Mouse (Mus musculus): ENCODE data around the gene Mlkl. TPM values are rescaled to one million over a fixed set of nuclear protein-coding genes. Genes with fewer than 3 reads are reported as not detected.

Gene Mlkl
- under 1 TPM; 0.42 to 0.61 TPM for total RNA-seq (2021)
- long read RNA-seq, experiment 1, result 0 reads
- long read RNA-seq, experiment 2, result 0 reads

DNA sequence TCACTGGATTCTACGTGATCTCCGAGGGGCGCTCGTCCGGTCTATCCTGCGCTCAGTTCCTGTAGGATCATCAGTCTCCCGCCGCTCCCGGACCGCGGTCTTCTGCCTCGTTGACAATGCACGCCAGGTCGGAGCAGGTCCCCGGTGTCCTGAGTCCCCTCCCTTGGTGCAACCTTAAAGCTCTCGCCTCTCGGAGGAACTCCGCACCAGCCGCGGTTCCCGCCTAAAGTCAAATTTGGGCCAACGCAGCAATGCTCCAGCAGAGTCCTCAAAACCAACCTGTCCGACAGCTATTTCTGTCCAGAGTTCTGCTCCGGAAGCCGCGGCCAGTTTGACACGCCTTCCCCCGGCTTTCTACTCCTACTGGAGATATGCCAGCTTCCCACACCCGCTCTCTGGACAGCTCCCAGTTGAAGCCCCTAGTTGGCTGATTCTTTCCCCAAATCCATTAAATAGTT is at the start of gene Mlkl:
TSS of gene Mlkl (minus strand) at position 288 of the 458 bp plus-strand sequence.
- DNase-seq (ENCODE audit: extremely low spot score in 1 of 2, low spot score in 2 of 2), result no peak
- Histone ChIP-seq H3K4me3 (peak within 1 kb of the TSS; percentile 50), H3K27ac (no peak within 1 kb of the TSS)
- TF ChIP-seq CTCF (IDR thresholded peaks at IDR 0.05), result no peak
- intact Hi-C loops (cut with DNase I), result no loop called here

- intact Hi-C loops (cut with DNase I), result no loop called here
- TF ChIP-seq CTCF (IDR thresholded peaks at IDR 0.05), result no peak
- H3K4me3 ChIP-seq, result no peak overlapping the region
- H3K27ac ChIP-seq, result no peak overlapping the region
- DNase-seq (ENCODE audit: extremely low spot score in 1 of 2, low spot score in 2 of 2), result no peak
Observed at GRCm38 (mm10) chr8:111385915-111386314, 47.9 kb upstream of the Mlkl start.

DNA sequence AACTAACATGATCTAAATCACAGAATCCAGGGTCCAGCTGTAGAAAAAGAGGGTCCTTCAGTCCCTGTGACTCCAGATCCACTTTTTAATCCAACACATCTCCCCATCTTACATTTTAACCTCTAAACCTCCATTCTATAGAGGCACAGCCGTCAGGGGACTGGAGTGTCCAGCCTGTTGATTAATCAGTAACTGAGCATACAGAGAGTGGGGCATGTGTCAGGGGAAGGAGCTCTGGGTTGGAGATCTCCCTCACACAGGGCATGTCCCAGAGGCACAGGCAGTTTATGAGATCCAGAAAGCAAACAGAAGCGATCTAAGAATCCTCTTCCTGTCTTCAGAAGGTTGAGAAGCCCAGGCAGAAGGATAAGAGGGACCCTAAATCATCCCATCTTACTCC is 46.7 kb upstream of the Mlkl start:
- intact Hi-C loops (cut with DNase I), result no loop called here
- H3K4me3 ChIP-seq, result no peak overlapping the region
- DNase-seq (ENCODE audit: extremely low spot score in 1 of 2, low spot score in 2 of 2), result no peak
- no peak overlapping the region for H3K27ac ChIP-seq
- no peak for TF ChIP-seq CTCF (IDR thresholded peaks at IDR 0.05)

DNA sequence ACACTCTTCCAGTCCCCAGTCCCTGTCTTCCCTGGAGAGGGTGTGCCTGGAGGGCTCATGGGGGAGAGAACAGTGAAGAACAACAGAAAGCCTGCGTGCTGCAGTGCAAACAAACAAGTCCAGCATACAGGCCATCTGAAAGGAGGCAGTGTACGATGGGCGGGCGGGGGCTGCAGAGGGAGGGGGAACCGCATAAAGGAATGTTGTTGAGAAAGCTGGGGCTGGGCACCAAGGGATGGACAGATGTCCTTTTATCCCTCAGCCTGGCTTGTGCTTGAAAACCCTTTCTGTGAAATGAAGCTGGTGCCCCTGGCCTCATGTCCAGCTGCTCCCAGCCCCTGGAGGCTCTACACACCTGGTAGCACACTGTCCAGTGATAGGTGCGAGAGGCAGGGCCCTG is 37.2 kb upstream of the Mlkl start:
- Histone ChIP-seq H3K27ac (peak overlapping the region; percentile 51), H3K4me3 (no peak overlapping the region)
- no peak for TF ChIP-seq CTCF (IDR thresholded peaks at IDR 0.05)
- DNase-seq (ENCODE audit: extremely low spot score in 1 of 2, low spot score in 2 of 2), result no peak
- intact Hi-C loops (cut with DNase I), result no loop called here

DNA sequence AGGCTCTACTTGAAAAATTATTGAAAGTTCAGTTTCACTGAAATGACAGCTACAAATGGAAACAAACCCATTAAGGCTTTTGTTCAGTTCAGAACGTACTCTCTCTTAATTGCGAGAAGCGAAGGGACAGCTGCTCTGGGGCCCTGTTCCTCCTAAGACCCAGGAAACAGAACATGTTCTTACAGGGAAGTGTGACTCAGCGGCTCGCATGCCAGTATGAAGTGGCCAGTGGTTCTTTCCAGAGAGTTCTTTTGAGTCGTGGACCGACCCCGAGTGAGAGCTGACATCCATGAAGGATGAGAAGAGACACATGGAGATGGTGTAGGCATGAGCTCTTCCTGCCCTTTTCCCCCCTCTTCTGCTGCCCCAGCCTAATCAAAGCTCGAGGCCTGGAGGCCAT is 31.7 kb upstream of the Mlkl start:
- DNase-seq (ENCODE audit: extremely low spot score in 1 of 2, low spot score in 2 of 2), result no peak
- intact Hi-C loops (cut with DNase I), result no loop called here
- no peak for TF ChIP-seq CTCF (IDR thresholded peaks at IDR 0.05)

GRCm38 (mm10) chr8:111367350-111367749 is 29.4 kb upstream of the Mlkl start:
- no peak for TF ChIP-seq CTCF (IDR thresholded peaks at IDR 0.05)
- no peak overlapping the region for H3K27ac ChIP-seq
- DNase-seq (ENCODE audit: extremely low spot score in 1 of 2, low spot score in 2 of 2), result no peak
- H3K4me3 ChIP-seq, result no peak overlapping the region
- intact Hi-C loops (cut with DNase I), result no loop called here

More for the DNA sequence above, 31.7 kb upstream of the Mlkl start:
- Histone ChIP-seq H3K4me3 (no peak overlapping the region), H3K27ac (no peak overlapping the region)

DNA sequence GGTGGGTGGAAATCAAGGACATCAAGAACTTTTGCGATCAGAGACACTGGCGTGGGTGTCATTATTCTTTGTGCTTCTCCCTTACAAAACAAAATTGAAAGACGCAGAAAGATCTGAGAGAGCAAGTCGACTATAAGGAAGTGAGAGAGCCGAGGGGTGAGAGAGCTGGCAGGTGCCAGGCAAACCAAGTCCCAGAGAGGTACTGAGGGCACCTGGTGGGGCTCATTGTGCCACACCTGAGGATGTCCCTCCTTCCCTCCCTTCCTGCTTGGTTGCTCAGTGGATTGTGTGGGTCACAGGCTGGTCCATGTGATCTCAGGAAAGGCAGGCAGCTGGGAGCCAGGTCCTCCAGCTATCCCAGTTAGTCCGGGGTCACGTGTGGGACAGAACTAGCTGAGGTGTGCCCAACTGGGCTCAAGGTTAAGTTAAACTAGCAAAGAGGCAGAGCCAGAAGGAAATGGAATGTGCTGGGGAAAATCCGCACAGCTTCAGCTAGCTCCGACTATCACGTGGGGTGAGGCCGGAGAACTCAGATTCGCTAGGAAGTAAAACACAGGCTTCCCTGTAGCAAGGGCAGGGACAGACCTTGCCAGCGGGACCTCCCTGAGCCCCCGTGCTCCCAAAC is 28.7 kb upstream of the Mlkl start:
- intact Hi-C loops (cut with DNase I), result no loop called here
- no peak overlapping the region for H3K4me3 ChIP-seq

DNA sequence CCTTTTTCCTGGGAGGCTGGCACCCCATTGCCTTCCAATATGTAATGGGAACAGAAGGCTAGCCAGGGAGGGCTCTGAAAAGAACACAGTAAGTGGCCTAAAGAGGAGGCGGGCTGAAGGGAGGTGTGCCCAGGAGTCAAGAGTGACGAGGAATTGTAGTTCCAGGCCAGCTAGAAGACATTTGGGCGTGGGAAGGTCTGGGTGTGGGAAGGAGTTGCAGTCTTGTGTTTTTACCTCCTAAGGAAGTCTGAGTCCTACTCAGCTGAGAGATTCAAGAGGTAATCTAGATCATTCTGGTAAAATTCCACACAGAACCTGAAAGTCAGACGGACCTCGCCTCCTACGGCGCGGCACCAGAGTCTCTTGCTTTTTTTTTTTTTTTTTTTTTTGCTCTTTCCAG is 25.5 kb upstream of the Mlkl start:
- Histone ChIP-seq H3K27ac (no peak overlapping the region), H3K4me3 (no peak overlapping the region)
- DNase-seq (ENCODE audit: extremely low spot score in 1 of 2, low spot score in 2 of 2), result peak in 1 of 2 experiments; percentile 26
- TF ChIP-seq CTCF (IDR thresholded peaks at IDR 0.05), result no peak
- intact Hi-C loops (cut with DNase I), result no loop called here

More for the DNA sequence above, 28.7 kb upstream of the Mlkl start:
- no peak overlapping the region for H3K27ac ChIP-seq
- TF ChIP-seq CTCF (IDR thresholded peaks at IDR 0.05), result no peak
- DNase-seq (ENCODE audit: extremely low spot score in 1 of 2, low spot score in 2 of 2), result no peak

DNA sequence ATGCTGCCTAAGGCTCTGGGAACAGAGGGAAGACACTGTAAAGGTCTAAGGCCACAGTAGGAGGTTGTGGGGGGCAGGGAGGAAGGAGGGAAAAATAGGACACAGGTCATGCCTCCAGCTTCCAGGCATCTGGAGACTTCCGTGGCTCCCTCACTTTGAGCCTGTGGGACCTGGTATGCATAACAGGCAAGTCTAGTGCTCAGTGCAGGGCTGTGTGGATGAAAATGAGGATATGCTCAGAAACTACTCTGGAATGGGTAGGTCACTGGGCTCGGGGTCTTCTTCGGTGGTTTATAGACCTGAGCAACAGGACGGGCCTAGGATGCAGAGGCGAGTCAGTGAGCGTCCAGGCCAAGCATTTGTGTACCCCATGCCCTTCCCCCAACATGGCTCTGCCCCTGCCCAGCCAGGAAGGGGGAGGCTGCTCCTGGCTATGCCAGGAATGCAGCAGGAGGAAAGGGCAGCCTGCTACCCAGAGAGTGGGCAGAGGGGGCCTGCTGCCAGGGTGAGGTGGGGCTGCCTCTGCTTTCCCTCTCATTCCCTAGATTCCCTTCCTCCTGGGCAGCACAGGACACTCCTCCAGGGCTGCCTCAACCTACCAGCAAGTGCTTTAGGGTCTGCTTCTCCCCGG is 22.7 kb upstream of the Mlkl start:
- intact Hi-C loops (cut with DNase I), result no loop called here
- Histone ChIP-seq H3K27ac (no peak overlapping the region), H3K4me3 (no peak overlapping the region)
- no peak for DNase-seq (ENCODE audit: extremely low spot score in 1 of 2, low spot score in 2 of 2)
- no peak for TF ChIP-seq CTCF (IDR thresholded peaks at IDR 0.05)

DNA sequence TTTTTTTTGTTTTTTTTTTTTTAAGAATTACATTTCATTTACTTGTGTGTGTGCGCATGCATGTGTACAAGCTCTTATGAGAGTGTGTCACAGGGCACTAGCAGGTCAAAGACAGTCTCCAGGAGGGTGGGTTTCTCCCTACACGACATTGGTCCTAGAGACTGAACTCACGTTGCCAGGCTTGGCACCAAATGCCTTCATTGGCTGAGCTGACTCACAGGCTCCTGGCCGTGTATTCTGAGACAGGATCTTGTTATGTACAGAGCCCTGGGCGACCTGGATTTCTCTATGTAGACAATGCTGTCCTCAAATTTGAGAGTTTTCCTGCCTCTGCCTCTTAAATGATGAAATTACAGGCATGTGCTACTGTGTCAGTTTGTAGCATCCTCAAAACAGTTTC is 22.0 kb upstream of the Mlkl start:
- TF ChIP-seq CTCF (IDR thresholded peaks at IDR 0.05), result no peak
- DNase-seq (ENCODE audit: extremely low spot score in 1 of 2, low spot score in 2 of 2), result no peak
- intact Hi-C loops (cut with DNase I), result no loop called here
- Histone ChIP-seq H3K27ac (no peak overlapping the region), H3K4me3 (no peak overlapping the region)

GRCm38 (mm10) chr8:111358905-111359304 is 20.9 kb upstream of the Mlkl start:
- no peak overlapping the region for H3K27ac ChIP-seq
- no peak overlapping the region for H3K4me3 ChIP-seq
- intact Hi-C loops (cut with DNase I), result no loop called here
- peak; percentile 22 for TF ChIP-seq CTCF (IDR thresholded peaks at IDR 0.05)
- DNase-seq (ENCODE audit: extremely low spot score in 1 of 2, low spot score in 2 of 2), result no peak

GRCm38 (mm10) chr8:111357433-111357832 is 19.5 kb upstream of the Mlkl start:
- no peak for TF ChIP-seq CTCF (IDR thresholded peaks at IDR 0.05)
- Histone ChIP-seq H3K4me3 (no peak overlapping the region), H3K27ac (no peak overlapping the region)
- DNase-seq (ENCODE audit: extremely low spot score in 1 of 2, low spot score in 2 of 2), result no peak
- intact Hi-C loops (cut with DNase I), result no loop called here

- DNase-seq (ENCODE audit: extremely low spot score in 1 of 2, low spot score in 2 of 2), result peak in 1 of 2 experiments; percentile 41
- Histone ChIP-seq H3K4me3 (no peak overlapping the region), H3K27ac (peak overlapping the region; percentile 44; the same call in 1 of the 2 replicates)
- intact Hi-C loops (cut with DNase I), result no loop called here
- peak; percentile 3; the same call in 1 of the 2 replicates for TF ChIP-seq CTCF (IDR thresholded peaks at IDR 0.05)
Observed at GRCm38 (mm10) chr8:111353497-111353896, 15.5 kb upstream of the Mlkl start.
